Mouse (Mus musculus) ovary, adult 18-20 months (tissue): Measurements from ENCODE around the gene Fam72a.

Experiments
- DNase-seq: peaks from one replicate; pipeline ENCODE4 v3.0.0; 2022; ENCODE audit warnings: low spot score, mixed read lengths

The Fam72a gene

DNA sequence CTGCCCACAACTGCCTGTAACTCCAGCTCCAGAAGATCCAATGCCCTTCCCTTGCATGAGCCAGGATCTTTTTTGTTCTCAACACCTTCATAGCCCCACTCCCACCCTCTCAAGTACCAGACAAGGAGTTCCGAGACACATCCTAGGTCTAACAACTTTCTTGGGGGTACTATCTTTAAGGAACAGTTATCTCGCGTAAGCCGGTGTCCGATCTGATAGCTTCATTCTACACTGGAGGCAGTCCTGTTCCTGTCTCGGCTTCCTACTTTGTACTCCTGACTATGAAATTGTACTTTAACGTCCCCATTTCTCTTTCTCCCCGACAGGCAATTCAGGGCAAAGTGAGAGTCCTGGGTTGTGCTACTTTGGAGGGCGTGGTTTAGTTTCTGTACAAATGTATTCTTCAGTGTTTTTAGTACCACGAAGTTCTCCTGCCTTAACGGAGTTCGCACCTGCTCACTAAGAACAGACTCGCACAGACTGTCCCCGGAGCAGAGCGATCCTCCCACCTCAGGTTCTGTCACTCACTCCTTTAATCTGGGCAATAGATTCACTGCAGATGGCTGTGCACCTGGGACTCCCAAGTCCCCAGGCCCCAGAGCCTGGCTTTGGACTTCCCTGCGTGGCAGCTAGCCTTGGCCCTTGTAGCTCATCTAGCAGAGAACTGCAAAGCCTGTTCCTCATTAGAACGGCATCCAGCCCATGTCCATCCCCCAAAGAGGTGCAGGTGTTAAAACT, 51.4 kb downstream of the Fam72a start:
- DNase-seq, result no peak

DNA sequence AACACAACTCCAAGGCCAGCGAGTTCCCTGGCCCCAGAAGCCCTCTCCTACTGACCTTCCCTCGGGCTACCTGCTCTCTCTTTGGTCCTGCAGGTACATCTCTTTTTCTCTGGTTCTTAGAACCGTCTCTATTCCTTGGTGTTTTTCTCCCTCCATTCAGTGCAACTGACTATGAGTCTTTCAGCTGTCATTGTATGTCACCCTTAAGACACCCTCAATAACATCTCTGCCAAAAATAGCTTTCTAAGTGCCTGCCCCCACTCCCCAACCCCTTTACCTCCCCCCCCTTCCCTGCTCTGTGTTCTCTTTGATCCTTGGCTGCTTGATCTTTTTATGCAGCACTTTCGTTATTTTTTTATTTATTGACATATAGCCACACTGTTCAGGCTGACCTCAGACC, 52.7 kb downstream of the Fam72a start:
- no peak for DNase-seq

DNA sequence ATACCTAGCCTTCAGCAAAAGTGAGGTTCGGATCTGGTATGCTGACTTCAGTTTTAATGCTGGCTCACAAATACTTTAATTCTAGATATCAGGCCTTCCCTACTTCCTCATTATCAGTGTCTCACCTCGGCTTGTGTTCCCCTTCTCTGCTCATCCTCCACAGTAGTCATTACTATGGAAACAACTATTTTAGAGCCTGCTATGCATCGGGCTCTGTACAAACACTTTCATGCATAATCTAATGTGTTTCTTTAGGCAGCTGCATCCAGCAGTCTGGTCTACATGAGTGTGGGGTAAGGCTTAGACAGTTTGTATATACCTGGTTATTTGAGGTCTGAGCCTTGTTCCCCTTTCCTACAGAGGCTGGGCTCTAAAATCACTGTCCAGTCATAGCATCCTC, 55.9 kb downstream of the Fam72a start:
- no peak for DNase-seq

DNA sequence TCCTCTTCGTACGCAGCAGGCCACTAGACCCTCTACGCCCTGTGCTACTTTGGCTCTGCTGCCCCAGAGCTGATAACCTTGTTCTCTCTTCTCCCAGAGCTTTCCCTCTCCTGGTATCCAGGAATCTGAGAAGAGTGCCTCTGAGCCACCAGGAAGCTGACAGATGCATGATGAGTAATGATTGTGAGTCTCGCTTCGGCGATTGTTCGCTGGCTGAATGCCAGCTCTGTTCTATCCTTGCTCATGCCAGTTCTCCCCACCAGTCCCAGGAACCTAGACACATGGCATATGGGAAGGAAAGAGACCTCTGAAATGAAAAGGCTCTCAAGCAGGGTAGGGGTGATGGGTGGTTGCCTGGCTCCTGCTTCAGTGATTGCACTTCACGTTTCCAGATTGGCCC, 59.1 kb downstream of the Fam72a start:
- DNase-seq, result no peak
